Mouse (Mus musculus): ENCODE measurements at regions not wholly inside any gene's neighbourhood (a gene's known extent, or its start where the extent isn't known, plus 50 kb on each side); places are given as distances from the start of the nearest gene placed in this dataset.

- no peaks in the 10 kb centered on the region for H3K4me1 ChIP-seq (ENCODE audit: insufficient read depth, low read length)
- H3K36me3 ChIP-seq (ENCODE audit: insufficient read depth, low read length), result no peaks in the 10 kb centered on the region
- H3K27me3 ChIP-seq (ENCODE audit: insufficient read depth, low read length), result no peaks in the 10 kb centered on the region
- no peak overlapping the region for H3K4me3 ChIP-seq (ENCODE audit: low read length)
- no peak for TF ChIP-seq CTCF (IDR thresholded peaks at IDR 0.05; ENCODE audit: low read depth)
- H3K27ac ChIP-seq, result no peak overlapping the region
- ATAC-seq, result no peak
- no peak overlapping the region for H3K9ac ChIP-seq (replicated peaks; ENCODE audit: low read length)
- no peak for DNase-seq (ENCODE audit: low spot score)
- no peak overlapping the region for H3K4me2 ChIP-seq (ENCODE audit: low read depth, low read length)
- no peaks in the 10 kb centered on the region for H3K9me3 ChIP-seq (ENCODE audit: low read length)
These were observed 303.9 kb upstream of the Gm21798 start for GRCm38 (mm10) chr15:64513501-64514097.

- TF ChIP-seq CTCF (IDR thresholded peaks at IDR 0.05; ENCODE audit: low read depth), result no peak
- Histone ChIP-seq H3K4me1 (ENCODE audit: insufficient read depth, low read length) (no peaks in the 10 kb centered on the region), H3K4me3 (ENCODE audit: low read length) (no peak overlapping the region), H3K9me3 (ENCODE audit: low read length) (no peaks in the 10 kb centered on the region), H3K9ac (replicated peaks; ENCODE audit: low read length) (no peak overlapping the region), H3K27ac (no peak overlapping the region), H3K27me3 (ENCODE audit: insufficient read depth, low read length) (no peaks in the 10 kb centered on the region), H3K4me2 (ENCODE audit: low read depth, low read length) (no peak overlapping the region), H3K36me3 (ENCODE audit: insufficient read depth, low read length) (no peaks in the 10 kb centered on the region)
- ATAC-seq (no peak), DNase-seq (ENCODE audit: low spot score) (no peak)
These were observed 302.3 kb upstream of the Gm21798 start for GRCm38 (mm10) chr15:64515179-64515578.

DNA sequence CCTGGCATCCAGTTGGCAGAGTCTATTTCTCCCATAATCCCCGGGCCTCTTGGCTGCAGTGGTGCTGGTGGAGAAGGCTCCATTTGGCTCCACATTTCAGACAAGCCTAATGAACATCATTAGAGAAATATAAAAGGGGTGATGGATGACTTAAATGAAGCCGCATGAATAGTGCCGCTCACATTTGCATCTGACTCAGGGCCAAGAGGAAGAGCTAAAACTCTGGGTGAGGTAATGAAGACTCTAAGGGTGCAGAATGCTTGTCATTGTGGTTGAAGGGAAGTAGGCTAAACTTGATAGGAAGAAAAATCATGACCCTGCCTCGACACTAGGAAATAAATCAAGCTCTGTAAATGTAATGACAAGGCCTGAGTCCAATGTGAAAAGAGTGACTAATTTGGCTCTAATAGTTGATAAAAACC, 298.3 kb upstream of the Gm21798 start:
- Histone ChIP-seq H3K36me3 (ENCODE audit: insufficient read depth, low read length) (no peaks in the 10 kb centered on the region), H3K4me3 (ENCODE audit: low read length) (no peak overlapping the region), H3K4me2 (ENCODE audit: low read depth, low read length) (no peak overlapping the region), H3K9me3 (ENCODE audit: low read length) (no peaks in the 10 kb centered on the region), H3K4me1 (ENCODE audit: insufficient read depth, low read length) (no peaks in the 10 kb centered on the region), H3K9ac (replicated peaks; ENCODE audit: low read length) (no peak overlapping the region), H3K27ac (no peak overlapping the region), H3K27me3 (ENCODE audit: insufficient read depth, low read length) (no peaks in the 10 kb centered on the region)
- TF ChIP-seq CTCF (IDR thresholded peaks at IDR 0.05; ENCODE audit: low read depth), result no peak
- peak; percentile 71 for DNase-seq (ENCODE audit: low spot score)
- ATAC-seq, result peak; percentile 86
- WGBS, result 36% methylated on average over 4 of the region's 4 CpGs

DNA sequence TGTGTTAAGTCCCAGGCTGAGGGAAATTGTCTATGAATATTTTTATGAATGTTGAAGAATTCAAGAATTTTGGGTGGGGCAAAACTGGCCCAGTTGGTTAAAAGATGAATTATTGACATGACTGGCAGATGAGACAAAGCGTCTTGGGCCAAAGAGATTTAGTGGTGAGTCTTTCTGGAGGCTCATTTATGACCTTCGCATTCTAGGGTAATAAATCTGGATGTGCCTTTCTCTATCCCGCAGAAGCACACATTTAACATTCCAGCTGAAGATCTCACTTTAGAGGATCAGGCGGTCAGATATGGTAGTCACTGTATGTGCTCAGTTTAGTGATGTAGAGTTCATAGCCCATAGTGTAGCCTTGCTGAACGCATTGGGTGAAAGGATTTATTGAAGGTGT, 296.9 kb upstream of the Gm21798 start:
- Histone ChIP-seq H3K4me2 (ENCODE audit: low read depth, low read length) (no peak overlapping the region), H3K4me3 (ENCODE audit: low read length) (no peak overlapping the region), H3K27me3 (ENCODE audit: insufficient read depth, low read length) (no peaks in the 10 kb centered on the region), H3K4me1 (ENCODE audit: insufficient read depth, low read length) (no peaks in the 10 kb centered on the region), H3K9ac (replicated peaks; ENCODE audit: low read length) (no peak overlapping the region), H3K27ac (no peak overlapping the region), H3K9me3 (ENCODE audit: low read length) (no peaks in the 10 kb centered on the region), H3K36me3 (ENCODE audit: insufficient read depth, low read length) (no peaks in the 10 kb centered on the region)
- no peak for TF ChIP-seq CTCF (IDR thresholded peaks at IDR 0.05; ENCODE audit: low read depth)
- ATAC-seq (no peak), DNase-seq (ENCODE audit: low spot score) (no peak)
- 97% methylated on average over 5 of the region's 5 CpGs for WGBS

GRCm38 (mm10) chr15:64532260-64533120, 285.0 kb upstream of the Gm21798 start:
- Histone ChIP-seq H3K9me3 (ENCODE audit: low read length) (no peaks in the 10 kb centered on the region), H3K4me1 (ENCODE audit: insufficient read depth, low read length) (no peaks in the 10 kb centered on the region), H3K27ac (no peak overlapping the region), H3K27me3 (ENCODE audit: insufficient read depth, low read length) (no peaks in the 10 kb centered on the region), H3K9ac (replicated peaks; ENCODE audit: low read length) (no peak overlapping the region), H3K36me3 (ENCODE audit: insufficient read depth, low read length) (no peaks in the 10 kb centered on the region), H3K4me3 (ENCODE audit: low read length) (no peak overlapping the region), H3K4me2 (ENCODE audit: low read depth, low read length) (no peak overlapping the region)
- TF ChIP-seq CTCF (IDR thresholded peaks at IDR 0.05; ENCODE audit: low read depth), result no peak
- 64% methylated on average over 6 of the region's 6 CpGs for WGBS
- ATAC-seq (no peak), DNase-seq (ENCODE audit: low spot score) (no peak)

GRCm38 (mm10) chr15:64533169-64533795, 284.2 kb upstream of the Gm21798 start:
- no peak overlapping the region for H3K4me3 ChIP-seq (ENCODE audit: low read length)
- H3K4me2 ChIP-seq (ENCODE audit: low read depth, low read length), result no peak overlapping the region
- H3K9ac ChIP-seq (replicated peaks; ENCODE audit: low read length), result no peak overlapping the region
- H3K27me3 ChIP-seq (ENCODE audit: insufficient read depth, low read length), result no peaks in the 10 kb centered on the region
- 51% methylated on average over 2 of the region's 2 CpGs for WGBS
- H3K4me1 ChIP-seq (ENCODE audit: insufficient read depth, low read length), result no peaks in the 10 kb centered on the region
- TF ChIP-seq CTCF (IDR thresholded peaks at IDR 0.05; ENCODE audit: low read depth), result no peak
- no peak overlapping the region for H3K27ac ChIP-seq
- no peaks in the 10 kb centered on the region for H3K36me3 ChIP-seq (ENCODE audit: insufficient read depth, low read length)
- H3K9me3 ChIP-seq (ENCODE audit: low read length), result no peaks in the 10 kb centered on the region
- ATAC-seq (no peak), DNase-seq (ENCODE audit: low spot score) (peak; percentile 56)

All from hindbrain, postnatal 0 days (tissue).